Mouse (Mus musculus): ENCODE data around the gene Lsm4.

Lsm4 gene

GRCm38 (mm10) chr8:70725792-70726447 is 52.9 kb downstream of the Lsm4 start:
- H3K4me1 ChIP-seq (replicated peaks; ENCODE audit: low read depth, low read length), result peaks cover 43% of the 10 kb centered on the region
- peaks cover 26% of the 10 kb centered on the region for H3K27me3 ChIP-seq (ENCODE audit: insufficient read depth, low read length)
- TF ChIP-seq CTCF (conservative IDR thresholded peaks at IDR 0.05; ENCODE audit: low read length) (no peak), POU5F1 (IDR thresholded peaks at IDR 0.05; ENCODE audit: borderline replicate concordance, low read length) (no peak), NANOG (IDR thresholded peaks at IDR 0.05; ENCODE audit: borderline replicate concordance, low read length) (no peak)
- no peak overlapping the region for H3K4me3 ChIP-seq (replicated peaks; ENCODE audit: low read length)
- no peaks in the 10 kb centered on the region for H3K36me3 ChIP-seq (ENCODE audit: insufficient read depth, low read length)
- H3K9me3 ChIP-seq (ENCODE audit: low read length), result no peaks in the 10 kb centered on the region

- Histone ChIP-seq H3K27me3 (ENCODE audit: insufficient read depth, low read length) (peaks cover 30% of the 10 kb centered on the region), H3K4me1 (replicated peaks; ENCODE audit: low read depth, low read length) (peaks cover 43% of the 10 kb centered on the region), H3K36me3 (ENCODE audit: insufficient read depth, low read length) (no peaks in the 10 kb centered on the region), H3K4me3 (replicated peaks; ENCODE audit: low read length) (no peak overlapping the region), H3K9me3 (ENCODE audit: low read length) (no peaks in the 10 kb centered on the region)
- TF ChIP-seq NANOG (IDR thresholded peaks at IDR 0.05; ENCODE audit: borderline replicate concordance, low read length), result no peak
- TF ChIP-seq POU5F1 (IDR thresholded peaks at IDR 0.05; ENCODE audit: borderline replicate concordance, low read length), result no peak
- no peak for TF ChIP-seq CTCF (conservative IDR thresholded peaks at IDR 0.05; ENCODE audit: low read length)
Observed at GRCm38 (mm10) chr8:70726721-70727120, 53.7 kb downstream of the Lsm4 start.

Data from E14TG2a.4 (cell line).